Mouse (Mus musculus) heart, embryonic 14.5 days (tissue): ENCODE data around the gene Mcub. TPM values are rescaled to one million over a fixed set of nuclear protein-coding genes. Genes with fewer than 3 reads are reported as not detected.

Experiments
- ATAC-seq: fragments of 200-750 bp; cut with Nextera tagmentation; 2 replicates; pipeline ENCODE4 v1.8.0; 2017; ENCODE audit warnings: low read depth, moderate TSS enrichment; ENCODE audit not compliant: insufficient number of reproducible peaks, insufficient read depth, low FRiP score
- H3K27ac ChIP-seq, 2 experiments: fragments of 200-500 bp in 1 of 2; fragments of 300-500 bp in 1 of 2; sonication (generic) in 1 of 2; replicated peaks in 1 of 2; 2 replicates each; pipeline ENCODE4 v1.5.1; 2012 to 2014; ENCODE audit warnings: low read depth in 2 of 2, low read length in 2 of 2, control low read depth in 1 of 2, mild to moderate bottlenecking in 1 of 2, mixed read lengths in 1 of 2; ENCODE audit not compliant: control insufficient read depth in 1 of 2, insufficient read depth in 1 of 2
- H3K27me3 ChIP-seq: fragments of 300-500 bp; sonication (generic); 2 replicates; pipeline ENCODE4 v1.6.1; 2014; ENCODE audit warnings: mild to moderate bottlenecking, low read length, control low read depth; ENCODE audit not compliant: control insufficient read depth, insufficient read depth
- H3K36me3 ChIP-seq: fragments of 300-500 bp; sonication (generic); 2 replicates; pipeline ENCODE4 v1.6.1; 2014; ENCODE audit warnings: mild to moderate bottlenecking, control low read depth, low read length, mixed read lengths; ENCODE audit not compliant: control insufficient read depth, insufficient read depth
- H3K4me1 ChIP-seq, 2 experiments: fragments of 200-500 bp in 1 of 2; fragments of 300-500 bp in 1 of 2; sonication (generic) in 1 of 2; 2 replicates each; pipeline ENCODE4 v1.6.1; 2012 to 2014; ENCODE audit warnings: low read length in 2 of 2, control low read depth in 1 of 2, mixed read lengths in 1 of 2; ENCODE audit not compliant: control insufficient read depth in 2 of 2, insufficient read depth in 2 of 2
- H3K4me2 ChIP-seq: fragments of 300-500 bp; sonication (generic); 2 replicates; pipeline ENCODE4 v1.6.1; 2014; ENCODE audit warnings: mild to moderate bottlenecking, low read length
- H3K4me3 ChIP-seq, 2 experiments: fragments of 200-500 bp in 1 of 2; fragments of 300-500 bp in 1 of 2; sonication (generic) in 1 of 2; 2 replicates each; pipeline ENCODE4 v1.5.1; 2012 to 2014; ENCODE audit warnings: low read length in 2 of 2, mild to moderate bottlenecking in 2 of 2, control low read depth in 1 of 2, low read depth in 1 of 2, moderate library complexity in 1 of 2; ENCODE audit not compliant: control insufficient read depth in 1 of 2, insufficient read depth in 1 of 2
- H3K9ac ChIP-seq: fragments of 300-500 bp; sonication (generic); 2 replicates; pipeline ENCODE4 v1.6.1; 2014; ENCODE audit warnings: mild to moderate bottlenecking, low read length
- H3K9me3 ChIP-seq: fragments of 300-500 bp; sonication (generic); 2 replicates; pipeline ENCODE4 v1.6.1; 2016; ENCODE audit warnings: low read length, control low read depth; ENCODE audit not compliant: control insufficient read depth
- WGBS: fragments of 180-500 bp; shearing (Covaris S2); extraction: QIAGEN DNeasy Blood & Tissue Kit; methylation state at CpG from one replicate; pipeline ENCODE4 v1.1.7; 2014; 5-methylcytosine and 5-hydroxymethylcytosine counted together
- polyA plus RNA-seq: library from polyadenylated mRNA; unstranded; fragments of >200 nt; fragmentation: Nextera tagmentation; extraction: Ambion mirVana; gene quantifications from 2 replicates; pipeline ENCODE4 v1.2.1, GENCODE M21; 2014

The Mcub gene
- polyA plus RNA-seq, 1 experiment from 2014 or later, result 5.1 TPM

GRCm38 (mm10) chr3:129949158-129949773 lies 20.7 kb downstream of the Mcub start:
- WGBS, result 80% methylated on average over 5 of the region's 5 CpGs
- H3K9ac ChIP-seq, result no peak overlapping the region
- ATAC-seq, result no peak

DNA sequence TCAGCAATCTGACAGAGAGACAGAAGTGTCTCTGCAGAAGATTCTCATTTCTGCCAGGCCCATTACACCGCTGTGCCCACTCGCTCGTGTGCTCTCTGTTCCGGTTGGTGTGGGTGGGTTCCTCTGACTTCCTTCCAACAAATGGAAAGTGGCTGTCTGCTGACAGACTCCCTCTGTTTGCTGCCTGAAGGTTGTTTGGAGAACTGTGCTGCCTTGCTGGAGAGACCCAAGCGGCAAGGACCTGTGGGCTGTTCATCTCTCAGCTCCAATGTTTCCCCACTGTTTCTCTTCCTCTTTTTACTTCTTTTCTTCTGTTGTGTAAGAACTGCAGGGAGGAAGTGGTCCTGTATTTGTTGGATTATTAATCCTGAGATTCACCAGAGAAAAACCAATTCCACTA lies 21.6 kb downstream of the Mcub start:
- Histone ChIP-seq H3K9me3 (no peaks in the 10 kb centered on the region), H3K36me3 (no peaks in the 10 kb centered on the region), H3K4me1 (no peaks in the 10 kb centered on the region), H3K4me3 (no peak overlapping the region), H3K27me3 (no peaks in the 10 kb centered on the region), H3K9ac (no peak overlapping the region), H3K4me2 (no peak overlapping the region), H3K27ac (no peak overlapping the region)
- ATAC-seq, result no peak
- 72% methylated on average over 5 of the region's 5 CpGs for WGBS

More at GRCm38 (mm10) chr3:129949158-129949773, 20.7 kb downstream of the Mcub start:
- Histone ChIP-seq H3K4me2 (no peak overlapping the region), H3K4me1 (no peaks in the 10 kb centered on the region), H3K9me3 (no peaks in the 10 kb centered on the region), H3K27me3 (no peaks in the 10 kb centered on the region), H3K27ac (no peak overlapping the region), H3K36me3 (no peaks in the 10 kb centered on the region), H3K4me3 (no peak overlapping the region)

GRCm38 (mm10) chr3:129946217-129946914 lies 23.6 kb downstream of the Mcub start:
- no peak overlapping the region for H3K4me2 ChIP-seq
- 59% methylated on average over 5 of the region's 5 CpGs for WGBS
- H3K27ac ChIP-seq, result no peak overlapping the region
- no peaks in the 10 kb centered on the region for H3K9me3 ChIP-seq
- no peak overlapping the region for H3K4me3 ChIP-seq
- no peaks in the 10 kb centered on the region for H3K27me3 ChIP-seq
- no peak for ATAC-seq
- no peaks in the 10 kb centered on the region for H3K4me1 ChIP-seq
- H3K36me3 ChIP-seq, result no peaks in the 10 kb centered on the region
- no peak overlapping the region for H3K9ac ChIP-seq

GRCm38 (mm10) chr3:129943813-129944212 lies 26.2 kb downstream of the Mcub start:
- Histone ChIP-seq H3K4me3 (no peak overlapping the region), H3K9ac (no peak overlapping the region), H3K4me2 (no peak overlapping the region), H3K4me1 (no peaks in the 10 kb centered on the region), H3K27me3 (no peaks in the 10 kb centered on the region), H3K9me3 (no peaks in the 10 kb centered on the region), H3K36me3 (no peaks in the 10 kb centered on the region), H3K27ac (no peak overlapping the region)
- WGBS, result 56% methylated on average over 4 of the region's 4 CpGs
- ATAC-seq, result no peak

DNA sequence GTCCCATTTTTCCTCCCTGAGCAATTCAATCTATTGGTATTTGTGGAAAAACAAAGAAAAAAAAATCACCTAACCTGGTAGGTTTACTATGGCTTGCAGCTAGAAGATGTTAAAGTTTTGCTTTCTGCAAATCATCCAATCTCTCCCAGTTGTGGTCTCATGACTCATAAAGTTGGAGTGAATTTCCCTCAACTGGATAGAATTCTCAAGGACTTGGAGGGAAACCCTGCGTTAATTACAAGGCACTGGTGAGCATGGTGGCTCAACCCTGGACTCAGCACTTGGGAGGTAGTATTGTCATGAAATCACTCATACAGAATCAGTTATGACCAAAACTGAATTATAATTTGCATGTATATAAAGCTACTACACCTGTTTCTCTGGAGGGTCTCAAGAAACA lies 28.7 kb downstream of the Mcub start:
- no peak for ATAC-seq
- H3K9ac ChIP-seq, result no peak overlapping the region
- no peak overlapping the region for H3K4me2 ChIP-seq
- no peaks in the 10 kb centered on the region for H3K36me3 ChIP-seq
- H3K9me3 ChIP-seq, result no peaks in the 10 kb centered on the region
- H3K27ac ChIP-seq, result no peak overlapping the region
- no peaks in the 10 kb centered on the region for H3K27me3 ChIP-seq
- no peaks in the 10 kb centered on the region for H3K4me1 ChIP-seq
- H3K4me3 ChIP-seq, result no peak overlapping the region
- WGBS, result 90% methylated on average over 1 of the region's 1 CpGs

GRCm38 (mm10) chr3:129940780-129941179 lies 29.2 kb downstream of the Mcub start:
- 93% methylated on average over 2 of the region's 2 CpGs for WGBS
- H3K4me3 ChIP-seq, result no peak overlapping the region
- no peak for ATAC-seq
- no peak overlapping the region for H3K4me2 ChIP-seq
- no peak overlapping the region for H3K9ac ChIP-seq
- no peak overlapping the region for H3K27ac ChIP-seq
- H3K36me3 ChIP-seq, result no peaks in the 10 kb centered on the region
- H3K27me3 ChIP-seq, result no peaks in the 10 kb centered on the region
- no peaks in the 10 kb centered on the region for H3K4me1 ChIP-seq
- no peaks in the 10 kb centered on the region for H3K9me3 ChIP-seq

DNA sequence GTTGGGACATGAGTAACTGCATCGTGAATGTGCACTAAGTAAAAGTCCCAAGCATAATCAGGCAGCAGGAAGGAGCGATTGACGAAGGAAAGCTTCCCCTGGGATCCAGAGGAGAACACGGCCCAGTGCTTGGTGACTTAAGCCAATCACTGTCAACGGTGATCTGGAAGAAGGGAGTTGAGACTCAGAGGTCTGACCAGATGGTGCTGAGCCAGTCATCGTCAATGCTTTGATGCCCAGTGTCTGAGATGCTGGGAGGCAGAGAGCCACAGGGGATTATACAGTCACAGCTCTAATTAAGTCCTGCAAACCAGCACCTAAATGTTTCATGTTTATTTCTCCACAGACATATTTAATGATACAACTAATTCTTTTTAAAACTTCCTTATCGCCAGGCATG lies 30.9 kb downstream of the Mcub start:
- H3K9me3 ChIP-seq, result no peaks in the 10 kb centered on the region
- H3K27ac ChIP-seq, result no peak overlapping the region
- no peak overlapping the region for H3K4me3 ChIP-seq
- no peak for ATAC-seq
- 51% methylated on average over 7 of the region's 7 CpGs for WGBS
- no peak overlapping the region for H3K9ac ChIP-seq
- H3K36me3 ChIP-seq, result no peaks in the 10 kb centered on the region
- no peaks in the 10 kb centered on the region for H3K27me3 ChIP-seq
- H3K4me1 ChIP-seq, result no peaks in the 10 kb centered on the region
- no peak overlapping the region for H3K4me2 ChIP-seq

- no peak overlapping the region for H3K27ac ChIP-seq
- 59% methylated on average over 3 of the region's 3 CpGs for WGBS
- no peaks in the 10 kb centered on the region for H3K9me3 ChIP-seq
- no peaks in the 10 kb centered on the region for H3K4me1 ChIP-seq
- H3K27me3 ChIP-seq, result no peaks in the 10 kb centered on the region
- H3K9ac ChIP-seq, result no peak overlapping the region
- no peak overlapping the region for H3K4me2 ChIP-seq
- H3K36me3 ChIP-seq, result no peaks in the 10 kb centered on the region
- no peak for ATAC-seq
- no peak overlapping the region for H3K4me3 ChIP-seq
These were observed 32.2 kb downstream of the Mcub start for GRCm38 (mm10) chr3:129937848-129938247.
